Mouse (Mus musculus) adrenal gland (tissue): Measurements from ENCODE around the gene Alad.

ENCODE experiments used
- intact Hi-C: fragments of 180-260 bp; cut with DNase I; formaldehyde crosslinking; loops from one replicate; pipeline ENCODE4 v1.15.1; 2025

The Alad gene

GRCm38 (mm10) chr4:62518416-62519121 is 1.1 kb downstream of the Alad start:
- intact Hi-C loops: no loop called here

DNA sequence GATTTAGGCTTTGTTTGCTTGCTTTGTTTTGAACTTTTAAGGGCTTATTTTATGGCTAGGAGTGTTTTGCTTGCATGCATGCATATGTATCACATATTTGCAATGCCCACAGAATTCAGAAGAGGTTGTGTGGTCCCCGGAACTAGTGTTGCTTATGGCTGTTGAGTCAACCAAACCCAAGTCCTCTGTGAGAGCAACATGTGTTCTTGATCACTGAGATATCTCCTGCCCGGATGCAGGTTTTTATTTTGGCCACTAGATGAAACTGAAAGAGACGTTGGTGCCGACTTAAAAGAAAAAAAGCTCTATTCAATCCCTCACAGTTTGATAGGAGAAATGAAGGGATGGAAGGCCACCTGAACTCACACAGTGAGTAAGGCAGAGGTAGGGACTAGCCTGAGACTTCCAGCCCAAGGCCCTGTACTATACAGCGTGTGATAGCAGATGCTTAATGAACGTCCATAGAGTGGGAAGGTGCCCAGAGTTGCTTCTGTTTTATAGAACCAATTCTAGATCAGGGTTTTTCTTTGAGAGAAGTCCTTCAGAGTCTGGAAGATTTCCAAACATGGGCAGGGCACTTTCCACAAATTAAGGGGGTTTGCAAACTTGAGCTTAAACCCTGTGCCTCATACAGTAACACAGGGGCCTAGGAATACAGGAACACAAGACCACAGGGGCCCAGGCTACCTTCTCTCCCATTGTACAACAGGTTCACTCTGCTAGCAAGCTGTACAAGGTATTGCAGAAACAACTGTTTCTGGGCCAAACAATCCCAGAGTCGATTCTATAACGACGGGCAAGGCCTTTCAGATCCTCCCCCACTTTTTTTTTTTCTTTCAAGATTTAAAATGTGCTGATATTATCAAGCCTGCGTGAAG is 1.9 kb downstream of the Alad start:
- intact Hi-C loops: no loop called here

DNA sequence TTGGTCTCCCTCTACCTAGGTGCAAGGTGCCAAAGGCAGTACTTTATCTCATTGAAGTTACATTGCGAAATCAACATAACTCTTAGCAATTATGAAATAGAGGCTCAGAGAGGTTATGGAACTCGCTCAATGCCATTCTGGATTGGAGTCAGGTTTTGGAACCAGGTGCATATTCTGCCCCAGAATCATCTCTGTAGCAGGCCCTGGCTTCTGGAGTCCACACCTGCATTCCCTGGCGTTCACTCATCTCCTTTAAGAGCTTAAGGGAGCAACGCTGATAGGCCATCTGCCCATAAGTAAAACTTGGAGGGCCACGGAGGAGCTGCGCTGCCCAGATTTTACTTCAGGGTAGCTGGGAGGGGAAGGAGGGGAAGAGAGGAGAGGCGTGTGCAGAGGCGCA is 2.7 kb downstream of the Alad start:
- intact Hi-C loops: no loop called here

GRCm38 (mm10) chr4:62516579-62516978 is 3.1 kb downstream of the Alad start:
- intact Hi-C loops: no loop called here

GRCm38 (mm10) chr4:62516079-62516478 is 3.6 kb downstream of the Alad start:
- intact Hi-C loops: no loop called here

GRCm38 (mm10) chr4:62515490-62515889 is 4.2 kb downstream of the Alad start:
- intact Hi-C loops: no loop called here

DNA sequence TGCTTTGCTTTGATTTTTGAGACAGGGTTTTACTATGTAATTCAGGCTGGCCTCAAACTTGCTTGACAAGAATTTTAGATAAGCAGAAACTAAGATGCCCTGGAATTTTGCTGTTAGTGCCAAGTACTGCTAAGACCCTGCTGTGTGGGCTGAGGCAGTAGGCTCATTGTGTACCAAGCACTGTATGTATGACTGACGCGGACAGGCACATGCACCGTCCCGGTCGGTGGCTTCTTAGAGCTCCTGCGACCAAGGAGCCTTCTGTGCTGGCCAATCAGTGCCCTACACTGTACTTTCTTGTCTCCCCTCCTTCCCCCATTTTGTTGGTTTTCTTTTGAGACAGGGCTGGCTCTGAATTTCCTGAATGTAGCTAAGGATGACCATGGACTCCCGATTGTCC is 4.7 kb downstream of the Alad start:
- intact Hi-C loops: no loop called here

DNA sequence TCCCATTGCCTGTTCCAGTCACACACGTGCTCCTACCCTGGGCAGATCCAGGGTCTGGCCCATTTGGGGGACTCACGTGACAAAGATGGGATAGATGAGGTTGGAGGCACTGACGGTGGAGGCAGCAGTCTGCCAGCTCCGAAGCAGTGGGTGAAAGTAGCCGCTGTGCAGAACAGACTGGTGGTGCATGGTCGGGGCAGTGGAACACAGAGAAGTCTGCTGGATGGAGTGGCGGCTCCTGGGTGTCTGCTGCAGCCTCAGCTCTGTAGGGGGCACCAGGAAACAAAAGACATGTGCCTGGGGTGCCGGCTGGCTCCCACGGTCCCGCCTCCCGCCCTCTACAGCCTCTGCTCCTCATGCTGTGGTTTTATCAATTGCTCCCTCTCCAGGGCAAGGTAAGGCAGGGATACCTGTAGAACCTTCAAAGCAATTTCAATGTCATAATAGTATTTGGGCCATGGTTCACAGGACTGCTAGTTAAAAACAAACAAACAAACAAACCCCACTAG is 5.7 kb downstream of the Alad start:
- intact Hi-C loops: no loop called here

GRCm38 (mm10) chr4:62509946-62510345 is 9.8 kb downstream of the Alad start:
- intact Hi-C loops: no loop called here

DNA sequence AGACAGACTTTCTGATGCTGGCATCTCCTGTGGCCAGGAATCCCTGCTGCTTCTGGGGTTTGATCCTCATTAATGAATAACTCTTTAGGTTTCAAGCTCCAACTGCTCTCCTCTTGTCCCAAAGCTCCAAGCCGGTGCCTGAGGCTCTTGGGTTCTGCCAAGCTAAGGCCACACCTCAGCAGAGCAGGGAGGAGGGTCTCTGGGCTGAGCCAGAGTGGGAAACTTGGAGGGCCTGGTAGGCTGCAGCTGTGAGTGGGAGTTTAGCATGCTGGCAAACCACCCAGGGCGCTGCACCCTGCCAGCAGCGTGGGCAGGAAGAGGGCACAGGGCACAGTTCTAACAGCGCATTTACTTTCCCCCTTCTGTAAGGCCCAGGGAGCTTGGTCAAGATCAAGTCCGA is 10.9 kb downstream of the Alad start:
- intact Hi-C loops: no loop called here

GRCm38 (mm10) chr4:62506798-62507197 is 12.9 kb downstream of the Alad start:
- intact Hi-C loops: no loop called here

- intact Hi-C loops: no loop called here
These were observed 13.7 kb downstream of the Alad start for GRCm38 (mm10) chr4:62505991-62506390.

GRCm38 (mm10) chr4:62503374-62503970 is 16.2 kb downstream of the Alad start, which contains the start of gene Hdhd3:
TSS of gene Hdhd3 (minus strand) at chr4:62503467.
- intact Hi-C loops: no loop called here

- intact Hi-C loops: no loop called here
These were observed 16.7 kb downstream of the Alad start for GRCm38 (mm10) chr4:62502969-62503368.

GRCm38 (mm10) chr4:62501964-62502732 is 17.6 kb downstream of the Alad start:
- intact Hi-C loops: no loop called here

DNA sequence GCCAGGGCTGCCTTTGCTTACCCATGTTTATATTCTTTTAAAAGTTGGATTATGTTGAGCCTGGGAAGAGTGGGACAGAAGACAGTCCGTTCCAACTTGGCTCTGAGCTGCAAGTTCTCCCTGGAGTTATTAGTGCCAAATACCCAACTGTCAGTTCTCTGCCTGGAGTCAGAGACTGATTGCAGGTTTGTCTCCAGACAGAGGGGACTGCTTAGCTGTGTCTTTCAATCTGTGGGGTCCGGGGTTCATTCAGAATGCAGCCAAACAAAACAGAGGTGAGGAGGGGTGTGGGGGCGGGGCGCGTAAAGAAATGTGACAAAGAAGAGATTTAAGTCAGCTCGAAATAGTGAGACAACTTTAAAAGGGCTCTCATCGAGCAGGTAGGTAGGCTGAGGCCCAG is 18.2 kb downstream of the Alad start:
- intact Hi-C loops: no loop called here

- intact Hi-C loops: no loop called here
These were observed 18.9 kb downstream of the Alad start for GRCm38 (mm10) chr4:62500799-62501198.

- intact Hi-C loops: no loop called here
These were observed 22.9 kb downstream of the Alad start for GRCm38 (mm10) chr4:62496815-62497214.

DNA sequence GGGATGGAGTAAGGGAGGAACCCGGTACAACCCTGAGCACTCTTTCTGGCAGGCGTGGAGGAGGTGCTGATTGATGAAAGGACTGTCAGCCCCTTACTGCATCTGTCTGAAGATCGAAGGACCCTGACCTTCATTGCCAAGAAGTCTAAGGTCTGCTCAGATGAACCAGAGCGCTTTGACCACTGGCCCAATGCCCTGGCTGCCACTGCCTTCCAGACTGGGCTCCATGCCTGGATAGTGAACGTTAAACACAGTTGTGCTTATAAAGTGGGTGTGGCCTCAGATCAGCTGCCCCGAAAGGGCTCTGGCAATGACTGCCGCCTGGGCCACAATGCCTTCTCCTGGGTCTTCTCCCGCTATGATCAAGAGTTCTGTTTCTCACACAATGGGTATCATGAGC is 23.8 kb downstream of the Alad start:
- intact Hi-C loops: no loop called here

- intact Hi-C loops: no loop called here
These were observed 25.5 kb downstream of the Alad start for GRCm38 (mm10) chr4:62494230-62494629.

GRCm38 (mm10) chr4:62492682-62493081 is 27.0 kb downstream of the Alad start:
- intact Hi-C loops: no loop called here
